Mouse (Mus musculus) olfactory bulb, adult 2 months (tissue): ENCODE data around the gene Hdac4. TPM values are rescaled to one million over a fixed set of nuclear protein-coding genes. Genes with fewer than 3 reads are reported as not detected.

Experiments used
- H3K27ac ChIP-seq: fragments of 200-500 bp; 2 replicates; pipeline ENCODE4 v1.5.1; 2012; ENCODE audit warnings: low read depth, low read length; ENCODE audit not compliant: insufficient read depth
- H3K4me1 ChIP-seq: fragments of 200-500 bp; 2 replicates; pipeline ENCODE4 v1.6.1; 2012; ENCODE audit warnings: low read length; ENCODE audit not compliant: control insufficient read depth, insufficient read depth
- H3K4me3 ChIP-seq: fragments of 200-500 bp; 2 replicates; pipeline ENCODE4 v1.5.1; 2012; ENCODE audit warnings: mild to moderate bottlenecking, low read depth, low read length, moderate library complexity; ENCODE audit not compliant: insufficient read depth
- CTCF ChIP-seq: fragments of 200-500 bp; IDR thresholded peaks from 2 replicates; pipeline ENCODE4 v1.5.1; 2012; ENCODE audit warnings: low read depth, mild to moderate bottlenecking, low read length, moderate library complexity; ENCODE audit not compliant: insufficient read depth
- POLR2A ChIP-seq: fragments of 200-500 bp; IDR thresholded peaks from 2 replicates; pipeline ENCODE4 v1.6.1; 2012; ENCODE audit warnings: mild to moderate bottlenecking, low read depth, low read length, moderate library complexity; ENCODE audit not compliant: insufficient read depth
- WGBS: fragments of 180-500 bp; shearing (Covaris S2); methylation state at CpG from one replicate; pipeline ENCODE4 v1.1.7; 2018; 5-methylcytosine and 5-hydroxymethylcytosine counted together
- polyA plus RNA-seq: library from polyadenylated mRNA; stranded (reverse); fragments of >200 nt; gene quantifications from 2 replicates; pipeline ENCODE4 v1.2.4, GENCODE M21; 2012; ENCODE audit warnings: low replicate concordance; ENCODE audit not compliant: missing spikeins, insufficient read depth, insufficient read length

Gene Hdac4
- polyA plus RNA-seq, 1 experiment: not detected

- 65% methylated on average over 8 of the region's 8 CpGs for WGBS
- TF ChIP-seq POLR2A: no peak
- TF ChIP-seq CTCF: no peak
- H3K27ac ChIP-seq: peak overlapping the region; percentile 76
- H3K4me3 ChIP-seq: no peak overlapping the region
- H3K4me1 ChIP-seq: peaks cover 48% of the 10 kb centered on the region
Measured at GRCm38 (mm10) chr1:92215131-92215638, 19.7 kb upstream of the Hdac4 start.

GRCm38 (mm10) chr1:92212003-92212750 is 16.7 kb upstream of the Hdac4 start:
- 17% methylated on average over 13 of the region's 13 CpGs for WGBS
- 0 out of 2 replicates have a peak, but pooled peaks have one; percentile 16 for TF ChIP-seq POLR2A
- no peak for TF ChIP-seq CTCF
- peaks cover 52% of the 10 kb centered on the region for H3K4me1 ChIP-seq
- peak overlapping the region; percentile 84 for H3K27ac ChIP-seq
- no peak overlapping the region for H3K4me3 ChIP-seq

GRCm38 (mm10) chr1:92202639-92203352 is 7.3 kb upstream of the Hdac4 start:
- Histone ChIP-seq H3K4me3 (no peak overlapping the region), H3K4me1 (peaks cover 6% of the 10 kb centered on the region; the same call in 1 of the 2 replicates), H3K27ac (peak overlapping the region; percentile 54; the same call in 1 of the 2 replicates)
- TF ChIP-seq POLR2A (no peak), CTCF (no peak)
- 67% methylated on average over 17 of the region's 17 CpGs for WGBS

- no peak for TF ChIP-seq CTCF
- Histone ChIP-seq H3K4me3 (no peak overlapping the region), H3K27ac (no peak overlapping the region), H3K4me1 (peaks cover 3% of the 10 kb centered on the region; the same call in 1 of the 2 replicates)
- 92% methylated on average over 3 of the region's 3 CpGs for WGBS
Measured at GRCm38 (mm10) chr1:92190463-92190862, 5.0 kb downstream of the Hdac4 start.

GRCm38 (mm10) chr1:92187137-92187536 is 8.4 kb downstream of the Hdac4 start:
- WGBS: 87% methylated on average over 3 of the region's 3 CpGs
- Histone ChIP-seq H3K27ac (no peak overlapping the region), H3K4me3 (no peak overlapping the region), H3K4me1 (no peaks in the 10 kb centered on the region)
- TF ChIP-seq CTCF (no peak), POLR2A (no peak)

- no peak overlapping the region for H3K4me3 ChIP-seq
- H3K4me1 ChIP-seq: peaks cover 3% of the 10 kb centered on the region
- no peak overlapping the region for H3K27ac ChIP-seq
- TF ChIP-seq CTCF: no peak
- TF ChIP-seq POLR2A: no peak
- WGBS: 92% methylated on average over 1 of the region's 1 CpGs
Measured at GRCm38 (mm10) chr1:92184600-92184999, 10.9 kb downstream of the Hdac4 start.

- no peak for TF ChIP-seq CTCF
- no peak for TF ChIP-seq POLR2A
- no peak overlapping the region for H3K27ac ChIP-seq
- H3K4me1 ChIP-seq: peaks cover 3% of the 10 kb centered on the region
- H3K4me3 ChIP-seq: no peak overlapping the region
- WGBS: 70% methylated on average over 5 of the region's 5 CpGs
Measured at GRCm38 (mm10) chr1:92183101-92183790, 12.3 kb downstream of the Hdac4 start.

GRCm38 (mm10) chr1:92181970-92182369 is 13.5 kb downstream of the Hdac4 start:
- H3K27ac ChIP-seq: no peak overlapping the region
- TF ChIP-seq POLR2A (no peak), CTCF (no peak)
- H3K4me3 ChIP-seq: no peak overlapping the region
- WGBS: 65% methylated on average over 2 of the region's 2 CpGs
- H3K4me1 ChIP-seq: peaks cover 12% of the 10 kb centered on the region

- Histone ChIP-seq H3K27ac (peak overlapping the region; percentile 96), H3K4me3 (peak overlapping the region; percentile 85), H3K4me1 (peaks cover 13% of the 10 kb centered on the region)
- TF ChIP-seq CTCF: no peak
- peak; percentile 94 for TF ChIP-seq POLR2A
- WGBS: 5% methylated on average over 96 of the region's 97 CpGs
Measured at GRCm38 (mm10) chr1:92180141-92181137, 15.1 kb downstream of the Hdac4 start.
